Mouse (Mus musculus): Measurements from ENCODE around the gene Pigh.

DNA sequence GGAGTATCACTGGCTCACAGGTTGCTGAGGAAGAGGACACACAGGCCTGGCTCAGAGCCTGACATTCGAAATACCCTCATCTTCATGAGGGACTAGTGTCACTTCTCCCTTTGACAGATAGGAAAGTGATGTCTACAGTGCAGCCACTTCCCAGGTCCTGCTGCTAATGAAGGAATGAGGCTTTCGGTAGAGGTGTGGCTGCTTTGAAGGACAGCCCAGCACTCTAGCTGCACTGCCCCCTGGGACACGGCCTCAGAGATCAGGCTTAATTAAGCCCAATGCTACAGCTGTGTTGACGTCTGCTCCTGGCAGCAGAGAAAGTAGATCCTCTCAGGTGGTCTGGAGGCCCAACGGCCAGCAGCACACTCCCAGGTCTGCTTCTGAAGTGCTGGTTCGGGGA is 29.9 kb downstream of the Pigh start:
- TF ChIP-seq CTCF (IDR thresholded peaks at IDR 0.05; ENCODE audit: extremely low read depth, insufficient read length, insufficient replicate concordance, low read depth, low read length) (no peak), POLR2A (IDR thresholded peaks at IDR 0.05; ENCODE audit: low read depth, low read length) (no peak)

Measured in small intestine, adult 2 months (tissue).